Mouse (Mus musculus) E14TG2a.4 (cell line): ENCODE results near the gene Ceacam20.

Experiments used
- H3K27me3 ChIP-seq: 2 replicates; pipeline ENCODE4 v1.6.1; 2014; ENCODE audit warnings: low read length, control low read depth; ENCODE audit not compliant: insufficient read depth
- H3K36me3 ChIP-seq: 2 replicates; pipeline ENCODE4 v1.6.1; 2014; ENCODE audit warnings: low read length, control low read depth; ENCODE audit not compliant: insufficient read depth
- H3K4me1 ChIP-seq: replicated peaks from 2 replicates; pipeline ENCODE4 v1.6.1; 2014; ENCODE audit warnings: low read depth, low read length, control low read depth
- H3K4me3 ChIP-seq: replicated peaks from 2 replicates; pipeline ENCODE4 v1.5.1; 2014; ENCODE audit warnings: mild to moderate bottlenecking, low read length
- H3K9me3 ChIP-seq: 2 replicates; pipeline ENCODE4 v1.6.1; 2014; ENCODE audit warnings: low read length, control low read depth
- CTCF ChIP-seq: conservative IDR thresholded peaks from 2 replicates; pipeline ENCODE4 v1.5.1; 2014; ENCODE audit warnings: low read length
- NANOG ChIP-seq: IDR thresholded peaks from 2 replicates; pipeline ENCODE4 v1.6.1; 2014; ENCODE audit warnings: borderline replicate concordance, low read length, mixed read lengths
- POU5F1 ChIP-seq: IDR thresholded peaks from 2 replicates; pipeline ENCODE4 v1.6.1; 2014; ENCODE audit warnings: low read length, borderline replicate concordance

The Ceacam20 gene

DNA sequence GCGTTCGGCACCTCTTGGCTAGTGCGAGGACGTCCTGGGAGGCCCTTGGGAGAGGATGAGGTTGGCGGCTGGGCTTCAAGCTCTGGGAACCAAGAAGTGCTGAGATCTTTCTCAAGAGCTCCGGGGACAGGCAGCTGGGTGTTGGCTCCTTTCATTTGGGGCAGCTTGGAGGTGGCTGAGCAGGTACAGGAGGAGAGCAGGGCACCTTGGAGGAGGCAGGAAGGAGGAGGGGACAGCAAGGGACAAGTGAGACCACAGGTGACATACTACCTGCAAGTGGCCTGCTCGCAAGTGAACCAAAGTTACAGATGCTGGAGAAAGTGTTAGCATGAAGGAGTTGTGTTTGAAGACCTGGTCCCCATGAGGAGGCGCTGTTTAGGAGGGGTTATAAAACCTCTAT lies 20.5 kb upstream of the Ceacam20 start:
- Histone ChIP-seq H3K27me3 (0 out of 2 replicates have a peak, but pooled peaks cover 3% of the 10 kb centered on the region), H3K36me3 (no peaks in the 10 kb centered on the region), H3K4me1 (peaks cover 26% of the 10 kb centered on the region), H3K9me3 (no peaks in the 10 kb centered on the region), H3K4me3 (no peak overlapping the region)
- TF ChIP-seq NANOG (no peak), CTCF (no peak), POU5F1 (no peak)

DNA sequence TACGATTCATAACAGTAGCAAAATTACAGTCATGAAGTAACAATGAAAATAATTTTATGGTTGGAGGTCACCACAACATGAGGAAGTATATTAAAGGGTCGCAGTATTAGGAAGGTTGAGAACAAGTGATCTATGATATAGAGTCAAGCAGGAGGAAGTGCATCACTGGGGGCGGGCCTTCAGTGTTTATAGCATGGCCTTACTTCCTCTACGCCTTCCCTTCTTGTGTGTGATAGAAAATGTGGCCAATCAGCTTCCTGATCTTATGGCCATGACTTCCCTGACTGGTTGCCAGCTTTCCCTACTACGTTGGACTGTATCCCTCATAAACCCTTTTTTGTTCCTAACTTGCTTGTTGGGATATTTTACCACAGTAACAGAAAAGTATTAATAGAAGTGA lies 20.0 kb upstream of the Ceacam20 start:
- Histone ChIP-seq H3K4me3 (no peak overlapping the region), H3K4me1 (peaks cover 28% of the 10 kb centered on the region), H3K27me3 (0 out of 2 replicates have a peak, but pooled peaks cover 6% of the 10 kb centered on the region), H3K36me3 (no peaks in the 10 kb centered on the region), H3K9me3 (no peaks in the 10 kb centered on the region)
- no peak for TF ChIP-seq NANOG
- TF ChIP-seq POU5F1, result no peak
- TF ChIP-seq CTCF, result no peak

DNA sequence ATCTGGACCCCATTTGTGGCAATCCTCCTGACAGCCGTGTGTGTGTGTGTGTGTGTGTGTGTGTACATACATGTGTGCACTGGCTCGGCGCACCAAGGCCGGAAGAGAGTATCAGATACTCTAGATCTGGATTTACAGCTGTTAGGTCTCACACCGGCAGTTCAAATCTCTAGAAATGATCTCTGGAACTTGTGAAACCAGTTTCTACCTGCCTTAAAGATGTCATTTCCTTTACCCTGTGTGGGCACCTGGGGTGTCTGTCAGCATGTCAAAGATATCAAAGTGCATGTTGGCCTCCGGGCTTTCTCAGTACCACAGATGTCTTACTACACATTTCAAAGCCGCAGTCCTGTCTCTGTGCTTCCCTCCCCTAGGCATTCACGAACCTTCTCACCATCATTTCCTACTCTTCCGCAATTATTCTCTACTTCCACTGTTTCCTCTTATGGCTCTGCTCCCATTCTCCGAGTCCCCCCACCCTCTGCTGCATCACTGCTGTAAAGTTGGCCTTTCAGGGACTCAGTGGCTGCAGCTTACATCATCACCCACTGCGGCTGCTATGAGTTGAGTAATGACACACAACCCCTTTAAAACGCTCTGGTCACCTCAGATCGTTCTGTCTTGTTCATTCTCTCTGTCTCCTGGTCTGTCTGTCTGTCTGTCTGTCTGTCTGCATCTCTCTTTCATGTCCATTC lies 19.2 kb upstream of the Ceacam20 start:
- H3K4me3 ChIP-seq, result no peak overlapping the region
- H3K9me3 ChIP-seq, result no peaks in the 10 kb centered on the region
- peaks cover 27% of the 10 kb centered on the region for H3K4me1 ChIP-seq
- TF ChIP-seq CTCF (no peak), POU5F1 (no peak), NANOG (no peak)
- H3K27me3 ChIP-seq, result 0 out of 2 replicates have a peak, but pooled peaks cover 6% of the 10 kb centered on the region
- H3K36me3 ChIP-seq, result no peaks in the 10 kb centered on the region

DNA sequence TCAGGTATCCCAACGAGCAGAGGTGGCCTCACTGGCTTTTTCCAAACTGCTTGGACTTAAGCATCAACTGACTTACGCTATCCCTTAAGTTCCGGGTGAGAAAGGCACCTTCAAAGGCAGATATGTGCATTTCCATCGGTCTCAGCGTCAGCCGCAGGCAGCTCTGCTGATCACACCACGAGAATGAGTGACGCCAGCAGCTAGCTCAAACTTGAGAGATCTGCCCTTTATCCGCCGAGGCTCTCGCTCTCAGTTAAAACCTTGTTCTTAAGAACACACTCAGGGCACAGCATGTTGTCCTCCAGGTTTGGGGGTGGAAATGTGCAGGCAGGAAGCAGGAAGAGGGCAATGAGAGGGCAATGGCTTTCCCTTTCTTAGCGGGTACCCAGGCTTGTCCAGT lies 16.3 kb upstream of the Ceacam20 start:
- Histone ChIP-seq H3K4me3 (no peak overlapping the region), H3K9me3 (no peaks in the 10 kb centered on the region), H3K27me3 (0 out of 2 replicates have a peak, but pooled peaks cover 6% of the 10 kb centered on the region), H3K36me3 (no peaks in the 10 kb centered on the region), H3K4me1 (peaks cover 35% of the 10 kb centered on the region)
- TF ChIP-seq POU5F1 (no peak), NANOG (no peak)

DNA sequence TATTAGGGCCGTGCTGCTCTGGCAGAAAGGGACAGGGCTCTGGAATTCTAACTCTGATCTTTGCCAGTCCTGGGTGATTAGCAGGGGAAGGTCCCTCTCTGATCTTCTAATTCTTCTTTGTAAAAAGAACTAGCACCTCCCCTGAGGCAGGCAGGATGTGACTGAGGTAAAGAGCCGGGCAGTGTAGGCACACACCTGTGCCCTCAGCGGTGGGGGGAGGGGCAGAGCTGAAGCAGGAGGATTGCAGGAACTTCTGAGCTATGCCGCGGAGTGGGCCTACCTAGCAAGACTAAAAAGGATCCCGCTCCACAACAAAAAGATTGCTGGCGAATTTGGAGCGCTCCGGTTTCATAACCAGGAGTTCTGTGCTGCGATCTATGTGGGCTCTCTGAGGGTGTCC lies 15.2 kb upstream of the Ceacam20 start:
- H3K27me3 ChIP-seq, result 0 out of 2 replicates have a peak, but pooled peaks cover 6% of the 10 kb centered on the region
- peak overlapping the region; percentile 61 for H3K4me3 ChIP-seq
- no peaks in the 10 kb centered on the region for H3K9me3 ChIP-seq
- no peaks in the 10 kb centered on the region for H3K36me3 ChIP-seq
- peaks cover 35% of the 10 kb centered on the region for H3K4me1 ChIP-seq
- TF ChIP-seq NANOG (no peak), CTCF (no peak), POU5F1 (no peak)

DNA sequence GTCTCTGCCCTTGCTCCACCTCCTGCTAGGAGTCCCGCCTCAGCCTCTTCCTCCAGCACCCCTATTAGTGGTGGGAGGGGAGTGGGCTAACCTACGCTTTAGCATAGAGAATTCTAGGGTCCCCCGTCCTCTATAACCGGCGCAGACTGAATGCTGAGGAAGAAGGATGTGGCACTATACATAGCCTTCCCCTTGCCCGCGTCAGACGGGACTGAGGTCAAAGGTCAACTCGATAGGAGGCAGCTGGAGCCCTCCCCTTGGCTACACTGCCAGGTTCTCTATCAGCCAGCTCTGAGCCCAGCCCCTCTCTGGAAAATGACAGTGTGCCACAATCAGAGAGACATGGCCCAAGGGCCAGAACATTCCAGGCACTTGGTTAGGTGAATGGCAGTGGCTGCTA lies 14.6 kb upstream of the Ceacam20 start, which contains the start of gene Igsf23:
TSS of gene Igsf23 (minus strand) at position 168 of the 400 bp plus-strand sequence.
- H3K27me3 ChIP-seq, result 0 out of 2 replicates have a peak, but pooled peaks cover 6% of the 10 kb centered on the region
- H3K4me1 ChIP-seq, result peaks cover 35% of the 10 kb centered on the region
- no peak for TF ChIP-seq POU5F1
- TF ChIP-seq NANOG, result no peak
- no peak for TF ChIP-seq CTCF
- H3K4me3 ChIP-seq, result peak within 1 kb of the TSS; percentile 61
- no peaks in the 10 kb centered on the region for H3K36me3 ChIP-seq
- no peaks in the 10 kb centered on the region for H3K9me3 ChIP-seq

GRCm38 (mm10) chr7:19952320-19952986 lies 12.8 kb upstream of the Ceacam20 start:
- Histone ChIP-seq H3K4me3 (no peak overlapping the region), H3K36me3 (no peaks in the 10 kb centered on the region), H3K9me3 (no peaks in the 10 kb centered on the region), H3K27me3 (0 out of 2 replicates have a peak, but pooled peaks cover 6% of the 10 kb centered on the region), H3K4me1 (peaks cover 41% of the 10 kb centered on the region)
- TF ChIP-seq CTCF, result no peak
- TF ChIP-seq NANOG, result no peak
- no peak for TF ChIP-seq POU5F1

DNA sequence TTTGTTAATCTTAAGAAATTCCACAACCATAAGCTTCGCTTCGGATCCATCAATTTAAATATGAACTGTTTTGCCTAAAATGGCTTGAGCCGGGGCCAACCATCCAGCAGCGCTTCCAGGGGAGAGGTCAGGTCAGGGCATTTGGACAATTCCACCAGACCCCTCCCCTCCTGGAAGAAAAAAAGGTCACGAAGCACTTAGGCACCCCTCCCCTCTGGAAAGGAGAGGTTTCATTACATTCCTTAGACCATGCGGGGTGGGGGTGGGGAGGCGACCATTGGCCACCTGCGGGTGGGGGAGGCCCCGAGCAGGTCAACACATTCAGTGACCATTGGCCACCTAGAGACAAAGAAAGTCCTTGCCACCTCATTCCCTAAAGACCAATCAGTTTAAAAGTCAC lies 12.2 kb upstream of the Ceacam20 start:
- peaks cover 41% of the 10 kb centered on the region for H3K4me1 ChIP-seq
- TF ChIP-seq POU5F1 (no peak), CTCF (no peak), NANOG (no peak)
- no peak overlapping the region for H3K4me3 ChIP-seq
- 0 out of 2 replicates have a peak, but pooled peaks cover 6% of the 10 kb centered on the region for H3K27me3 ChIP-seq
- no peaks in the 10 kb centered on the region for H3K36me3 ChIP-seq
- H3K9me3 ChIP-seq, result no peaks in the 10 kb centered on the region

DNA sequence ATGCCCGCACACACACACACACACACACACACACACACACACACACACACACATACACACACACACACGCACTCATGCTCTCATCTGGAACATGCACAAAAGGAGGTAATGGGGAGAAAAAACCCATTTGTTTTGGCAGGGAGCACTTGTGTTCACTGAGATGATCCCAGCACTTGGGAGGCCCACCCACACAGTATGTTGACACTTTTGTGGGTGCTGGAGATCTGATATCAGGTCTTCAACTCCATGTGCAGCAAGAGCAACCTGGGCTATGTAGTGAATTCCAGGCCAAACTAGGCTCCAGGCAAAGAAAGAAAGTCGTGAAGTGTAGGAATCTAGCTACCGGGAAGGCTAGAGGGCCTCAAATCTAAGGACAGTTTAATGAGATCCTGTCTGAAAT lies 9.4 kb upstream of the Ceacam20 start:
- no peaks in the 10 kb centered on the region for H3K36me3 ChIP-seq
- H3K4me1 ChIP-seq, result peaks cover 20% of the 10 kb centered on the region
- TF ChIP-seq CTCF (no peak), NANOG (no peak), POU5F1 (no peak)
- H3K27me3 ChIP-seq, result no peaks in the 10 kb centered on the region
- H3K9me3 ChIP-seq, result no peaks in the 10 kb centered on the region
- H3K4me3 ChIP-seq, result no peak overlapping the region
